Mouse (Mus musculus) layer of hippocampus, adult 11-12 months (tissue): ENCODE results near the gene Gm42688.
"Not testable (repeated sequence)": the region's sequence is repeated elsewhere in the genome, so short reads cannot be mapped to it uniquely, and the experiment has no call there.

Source experiments
- DNase-seq: peaks from one replicate; pipeline ENCODE4 v3.0.0; 2022; ENCODE audit warnings: low spot score

Gm42688 gene

DNA sequence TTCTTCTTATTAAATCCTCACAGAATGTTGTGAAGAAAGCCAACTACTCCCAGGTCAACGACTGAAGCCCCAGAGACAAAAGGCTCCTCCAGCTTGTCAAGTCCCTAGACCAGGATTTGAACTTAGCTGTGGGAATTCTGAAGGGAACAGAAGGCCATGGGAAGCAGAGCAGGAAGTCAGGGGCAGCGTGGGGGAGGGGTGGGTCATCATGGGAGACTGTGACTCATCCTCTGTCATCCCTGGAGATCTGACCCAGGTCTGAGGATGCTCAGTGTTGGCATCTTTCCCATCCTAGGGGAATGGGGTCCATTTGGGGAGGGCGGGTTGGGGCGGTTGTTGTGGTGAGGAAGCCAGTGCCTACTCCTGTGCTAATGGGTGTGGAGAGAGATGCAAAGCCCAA is 40.2 kb downstream of the Gm42688 start:
- DNase-seq, result no peak

DNA sequence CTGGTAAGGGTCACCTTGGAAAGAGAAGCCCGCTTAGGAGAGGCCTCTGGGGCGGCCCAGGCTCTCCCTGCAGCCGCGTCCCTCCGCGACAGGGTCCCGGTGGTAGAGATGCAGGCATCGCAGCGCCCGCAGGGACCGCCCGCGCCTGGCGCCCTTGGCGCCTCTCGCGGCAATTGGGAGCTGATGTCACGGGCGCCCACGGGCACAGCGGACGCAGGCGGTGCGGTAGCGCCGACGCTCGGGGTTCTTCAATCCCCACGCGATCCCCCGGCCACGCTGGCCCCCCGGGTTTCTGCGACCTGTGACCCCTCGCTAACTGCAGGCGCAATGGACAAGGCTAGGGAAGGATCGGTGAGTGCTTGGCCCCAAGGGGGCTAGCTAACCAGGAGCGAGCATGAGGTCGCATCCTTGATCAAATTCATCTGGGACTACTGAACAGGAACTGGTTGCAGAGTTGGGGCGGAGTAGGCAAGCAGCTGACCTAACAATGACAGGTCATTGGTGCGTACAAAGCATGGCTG is 40.9 kb downstream of the Gm42688 start:
- DNase-seq, result peak; percentile 74

DNA sequence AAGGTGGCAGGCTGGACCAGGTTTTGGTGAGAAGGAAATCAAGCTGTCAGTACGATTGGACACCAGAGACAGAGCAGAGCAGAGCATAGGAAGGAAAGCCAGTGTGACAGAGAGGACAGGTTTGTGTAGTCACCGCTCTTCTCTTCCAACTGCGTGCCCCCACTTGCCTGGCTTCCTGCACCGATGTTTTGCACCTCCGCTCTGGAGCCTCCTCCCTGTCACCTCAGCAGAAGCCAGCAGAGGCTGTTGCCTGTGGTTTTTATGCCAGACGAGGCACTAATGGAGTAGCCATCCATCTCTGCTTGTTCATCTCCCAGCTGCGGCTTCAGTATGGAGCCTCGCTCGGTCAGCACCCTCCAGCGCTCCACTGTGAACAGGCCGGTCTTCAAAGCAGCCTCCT is 41.5 kb downstream of the Gm42688 start:
- DNase-seq, result no peak

DNA sequence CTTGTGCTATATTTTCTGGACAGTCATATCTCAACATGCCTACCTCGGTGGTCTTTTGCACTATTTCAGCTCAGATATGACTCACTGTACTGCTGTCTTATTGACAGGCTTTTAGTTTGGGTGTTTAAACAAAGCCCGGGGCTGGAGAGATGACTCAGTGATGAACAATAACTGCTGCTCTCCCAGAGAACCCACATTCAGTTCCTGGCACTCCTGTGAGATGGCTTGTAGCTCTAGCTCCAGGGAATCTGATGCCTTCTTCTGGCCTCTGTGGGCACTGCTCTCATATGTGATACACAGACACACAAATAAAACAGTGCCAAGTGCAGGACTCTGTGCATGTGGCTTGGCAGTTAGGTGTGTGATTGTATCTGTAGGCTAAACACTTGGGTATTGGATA is 43.8 kb downstream of the Gm42688 start:
- DNase-seq, result no peak

DNA sequence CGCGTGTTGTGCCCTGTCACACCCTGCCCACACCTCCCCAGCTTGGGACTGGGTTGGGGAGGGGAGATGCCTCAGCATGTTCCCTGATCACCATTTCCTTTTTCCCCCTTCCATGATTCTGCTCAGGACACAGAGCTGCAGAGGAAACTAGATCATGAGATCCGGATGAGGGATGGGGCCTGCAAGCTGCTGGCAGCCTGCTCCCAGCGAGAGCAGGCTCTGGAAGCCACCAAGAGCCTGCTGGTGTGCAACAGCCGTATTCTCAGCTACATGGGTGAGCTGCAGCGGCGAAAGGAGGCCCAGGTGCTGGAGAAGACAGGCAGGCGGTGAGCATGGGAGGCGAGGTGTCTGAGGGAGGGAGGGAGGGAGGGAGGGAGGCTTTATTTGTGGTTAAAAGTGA is 44.4 kb downstream of the Gm42688 start:
- no peak for DNase-seq

DNA sequence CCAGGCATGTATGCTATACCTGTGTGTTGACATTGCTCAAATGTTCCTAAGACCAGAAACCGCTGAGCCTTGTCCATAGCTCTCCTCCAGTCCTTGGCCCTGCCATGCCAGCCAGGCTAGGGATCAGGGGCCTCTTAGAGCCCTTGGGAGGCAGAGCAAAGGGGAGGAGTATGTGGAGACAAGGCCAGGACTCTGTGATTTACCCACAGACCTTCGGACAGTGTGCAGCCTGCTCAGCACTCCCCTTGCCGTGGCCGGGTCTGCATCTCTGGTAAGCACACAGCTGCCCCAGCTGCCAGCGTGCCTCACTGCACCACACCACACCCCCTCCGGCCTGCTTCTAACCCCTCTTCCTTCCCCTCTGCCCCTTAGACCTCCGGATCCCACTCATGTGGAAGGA is 45.9 kb downstream of the Gm42688 start:
- DNase-seq, result no peak

DNA sequence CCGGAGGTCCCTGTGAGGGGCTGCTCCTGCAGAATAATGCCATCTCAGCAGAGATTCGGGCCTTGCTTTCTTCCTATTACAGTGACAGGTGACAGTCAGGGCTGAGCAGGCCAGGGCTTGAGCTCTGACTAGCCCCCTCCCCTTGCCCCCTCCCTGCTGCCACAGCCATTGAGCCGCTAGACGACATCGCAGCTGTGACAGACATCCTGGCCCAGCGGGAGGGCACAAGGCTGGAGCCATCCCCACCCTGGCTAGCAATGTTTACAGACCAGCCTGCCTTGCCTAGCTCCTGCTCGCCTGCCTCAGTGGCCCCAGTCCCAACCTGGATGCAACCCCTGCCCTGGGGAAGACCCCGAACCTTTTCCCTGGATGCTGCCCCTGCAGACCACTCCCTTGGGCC is 50.3 kb downstream of the Gm42688 start:
- no peak for DNase-seq

DNA sequence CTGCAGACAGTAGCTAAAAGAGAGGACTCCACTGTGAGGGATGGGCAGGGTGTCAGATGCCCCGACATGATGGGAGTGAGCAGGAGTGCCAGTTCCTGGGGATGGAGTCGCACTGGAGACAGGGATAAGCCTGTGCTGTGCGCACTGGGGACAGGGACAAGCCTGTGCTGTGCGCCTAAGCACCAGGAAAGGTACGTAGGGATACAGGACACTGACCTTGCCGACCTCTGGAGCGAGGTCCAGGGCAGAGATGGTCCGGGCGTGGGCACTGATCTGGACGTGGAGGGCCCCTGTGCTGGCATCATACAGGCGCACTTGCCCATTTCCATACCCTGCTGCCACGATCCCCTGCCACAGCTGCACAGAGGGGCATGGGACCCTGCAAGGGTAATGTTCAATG is 51.6 kb downstream of the Gm42688 start:
- DNase-seq, result no peak

DNA sequence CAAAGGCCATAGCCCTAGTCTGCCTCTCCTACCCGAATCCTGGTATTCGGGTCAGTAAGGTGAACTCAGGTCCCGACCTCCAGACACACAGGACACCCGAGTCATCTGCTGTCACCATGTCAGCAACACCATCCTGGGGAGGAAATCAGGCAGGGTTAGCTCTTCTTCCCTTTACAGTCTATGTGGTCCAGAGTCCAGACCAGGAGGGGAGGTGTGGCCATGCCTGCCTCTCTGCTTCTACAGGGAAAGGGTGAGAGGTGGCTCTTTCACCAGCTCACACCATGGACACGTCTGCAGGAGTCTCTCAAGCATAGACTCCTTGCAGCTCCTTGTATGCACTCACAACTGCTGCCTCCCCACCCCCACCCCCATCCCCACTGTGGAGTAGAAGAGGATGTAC is 52.1 kb downstream of the Gm42688 start:
- no peak for DNase-seq

DNA sequence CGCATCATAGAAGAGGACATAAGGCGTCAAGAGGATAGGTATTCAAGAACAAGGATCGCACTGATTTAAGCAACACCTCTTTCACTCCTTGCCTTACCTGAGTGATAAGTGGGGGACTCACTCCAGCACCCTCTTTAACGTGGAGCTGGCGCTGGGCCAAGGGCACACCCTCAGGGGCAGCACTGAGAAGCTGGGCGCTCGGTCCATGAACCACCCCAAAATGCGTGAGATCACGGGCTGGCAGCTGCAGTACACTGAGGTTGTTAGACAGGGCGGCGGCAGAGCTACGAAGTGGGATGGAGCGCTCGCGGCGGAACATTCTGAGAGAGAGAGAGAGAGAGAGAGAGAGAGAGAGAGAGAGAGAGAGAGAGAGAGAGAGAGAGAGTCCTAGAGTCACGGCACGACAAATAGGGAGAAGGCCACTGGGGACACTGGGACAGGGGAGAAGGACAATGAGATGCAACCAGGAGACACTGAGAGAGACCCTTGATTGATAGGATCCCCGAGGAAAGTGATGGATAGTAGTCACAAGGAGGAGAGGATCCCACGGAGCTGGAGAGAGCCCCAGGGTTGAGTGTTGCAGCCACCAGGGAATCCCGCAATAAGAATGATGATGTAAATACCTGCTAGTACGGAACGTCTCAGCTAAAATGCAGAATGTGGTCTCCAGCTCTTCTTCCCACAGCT is 54.3 kb downstream of the Gm42688 start:
- DNase-seq, result no peak

DNA sequence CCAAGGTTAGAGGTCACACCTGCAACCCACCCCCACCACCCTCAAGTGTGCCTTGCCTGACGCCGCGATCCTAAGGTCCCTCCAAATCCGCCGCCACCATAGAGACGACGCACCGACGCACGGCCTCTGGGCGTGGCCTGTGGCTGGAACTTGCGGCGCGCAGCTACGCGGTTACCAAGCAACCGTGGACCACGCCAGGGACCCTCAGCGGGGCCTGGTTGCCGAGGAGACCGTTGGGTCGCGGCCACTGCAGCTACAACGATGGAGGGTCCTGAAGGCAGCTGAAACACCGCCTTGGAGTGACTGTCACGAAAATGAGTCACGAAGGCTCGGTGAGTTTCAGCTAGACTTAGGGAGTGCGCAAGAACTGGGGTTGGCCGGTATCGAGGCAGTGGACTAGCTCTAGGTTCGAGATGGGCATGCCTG is 54.9 kb downstream of the Gm42688 start, which contains the start of the genes Wdr54 and 1700003E16Rik:
Wdr54 (minus strand) TSS at position 139 of the 426 bp plus-strand sequence.
1700003E16Rik (plus strand) TSS at position 146 of the 426 bp plus-strand sequence.
- DNase-seq, result peak; percentile 76

DNA sequence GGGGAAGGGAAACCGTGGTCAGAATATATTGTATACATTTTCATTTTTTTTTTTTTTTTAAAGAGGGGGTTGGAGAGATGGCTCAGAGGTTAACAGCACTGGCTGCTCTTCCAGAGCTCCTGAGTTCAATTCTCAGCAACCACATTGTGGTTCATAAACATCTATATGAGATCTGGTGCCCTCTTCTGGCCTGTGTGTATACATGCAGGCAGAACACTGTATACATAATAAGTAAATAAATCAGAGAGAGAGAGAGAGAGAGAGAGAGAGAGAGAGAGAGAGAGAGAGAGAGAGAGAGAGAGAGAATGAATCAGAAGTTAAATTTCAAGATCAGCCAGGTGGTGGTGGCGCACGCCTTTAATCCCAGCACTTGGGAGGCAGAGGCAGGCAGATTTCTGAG is 58.0 kb downstream of the Gm42688 start:
- not testable (repeated sequence) for DNase-seq
